Mouse (Mus musculus) spleen, postnatal 4 days (tissue): ENCODE measurements around the gene Foxj1.

Experiments used
- DNase-seq, 2 experiments: peaks; one replicate each; pipeline ENCODE4 v3.0.0; 2022; ENCODE audit warnings: low spot score in 2 of 2

Gene Foxj1

DNA sequence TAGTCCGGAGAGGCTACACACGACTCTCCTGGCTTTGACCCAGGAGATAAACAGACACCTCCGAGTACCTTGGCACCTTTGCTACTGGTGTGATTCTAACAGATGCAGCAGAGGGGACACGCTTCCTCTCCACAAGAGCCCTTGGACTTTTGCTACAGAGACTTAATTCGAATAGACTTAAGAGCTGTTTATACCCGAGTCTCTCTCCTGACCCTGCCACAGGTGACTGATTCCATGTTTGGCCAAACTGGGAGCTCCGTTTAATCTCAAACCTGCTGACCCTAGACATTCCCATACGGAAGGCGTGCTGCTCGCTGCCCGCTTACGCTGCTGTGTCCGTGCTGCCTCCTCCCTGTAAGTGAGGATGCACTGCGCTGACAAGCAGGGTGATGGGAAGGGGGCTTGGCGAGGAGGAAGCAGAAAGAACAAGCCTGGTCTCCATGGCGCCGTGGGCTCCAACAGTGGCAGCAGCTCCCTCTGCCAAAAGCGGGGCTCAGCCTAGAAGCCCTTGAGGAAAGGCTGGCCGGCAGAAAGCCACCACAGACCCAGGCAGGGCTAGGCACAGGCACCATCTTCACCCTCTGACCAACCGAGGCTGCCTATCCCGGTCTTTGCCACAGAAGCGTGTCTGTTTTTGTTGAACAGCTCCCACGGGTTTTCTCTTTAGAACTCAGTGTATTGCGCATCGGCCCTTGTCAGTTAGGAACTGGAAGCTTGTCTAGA, 7.0 kb upstream of the Foxj1 start:
- no peak for DNase-seq

DNA sequence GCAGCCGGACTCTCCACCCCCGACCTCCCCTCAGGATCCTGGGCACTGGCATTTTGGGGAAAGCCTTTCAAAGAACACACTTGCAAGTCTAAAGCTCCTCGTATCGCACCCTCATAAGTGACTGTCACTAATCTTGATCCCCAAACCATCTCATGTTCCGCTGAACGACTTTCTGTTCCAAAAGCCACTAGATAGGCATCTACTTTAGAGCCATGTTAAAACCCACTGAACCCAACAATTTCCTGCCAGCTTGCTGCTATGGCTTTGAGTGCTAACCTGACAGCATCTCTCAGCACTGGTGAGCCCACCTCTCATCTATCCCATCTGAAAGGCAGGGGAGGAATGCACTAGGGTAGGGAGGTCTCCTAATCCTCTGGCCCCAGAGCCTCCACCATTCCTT, 2.3 kb upstream of the Foxj1 start:
- DNase-seq, result no peak

GRCm38 (mm10) chr11:116337000-116337399, 1.8 kb upstream of the Foxj1 start:
- no peak for DNase-seq

GRCm38 (mm10) chr11:116336393-116336792, 1.2 kb upstream of the Foxj1 start:
- DNase-seq, result no peak

DNA sequence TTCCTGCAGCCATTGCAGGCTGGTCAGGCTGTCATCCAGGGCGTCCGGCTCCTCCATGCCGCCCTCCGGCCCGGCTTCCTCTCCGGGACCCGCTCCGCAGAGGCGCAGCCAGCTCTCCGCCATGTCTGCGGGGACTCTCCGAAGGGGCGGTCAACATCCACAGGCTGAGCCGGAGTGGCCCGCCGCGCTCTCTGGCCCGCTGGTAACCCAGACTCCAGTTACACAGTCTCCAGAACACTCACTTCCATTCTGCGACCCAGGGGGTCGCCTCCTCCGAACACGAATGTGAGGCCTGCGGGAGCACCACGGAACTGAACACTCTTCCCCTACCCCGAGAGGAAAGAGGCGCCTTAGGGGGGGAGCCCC, 799 bp downstream of the Foxj1 start:
- DNase-seq, result no peak

GRCm38 (mm10) chr11:116333526-116334416, 1.4 kb downstream of the Foxj1 start:
- no peak for DNase-seq

- DNase-seq, result no peak
These were observed 2.3 kb downstream of the Foxj1 start for GRCm38 (mm10) chr11:116332983-116333270.

DNA sequence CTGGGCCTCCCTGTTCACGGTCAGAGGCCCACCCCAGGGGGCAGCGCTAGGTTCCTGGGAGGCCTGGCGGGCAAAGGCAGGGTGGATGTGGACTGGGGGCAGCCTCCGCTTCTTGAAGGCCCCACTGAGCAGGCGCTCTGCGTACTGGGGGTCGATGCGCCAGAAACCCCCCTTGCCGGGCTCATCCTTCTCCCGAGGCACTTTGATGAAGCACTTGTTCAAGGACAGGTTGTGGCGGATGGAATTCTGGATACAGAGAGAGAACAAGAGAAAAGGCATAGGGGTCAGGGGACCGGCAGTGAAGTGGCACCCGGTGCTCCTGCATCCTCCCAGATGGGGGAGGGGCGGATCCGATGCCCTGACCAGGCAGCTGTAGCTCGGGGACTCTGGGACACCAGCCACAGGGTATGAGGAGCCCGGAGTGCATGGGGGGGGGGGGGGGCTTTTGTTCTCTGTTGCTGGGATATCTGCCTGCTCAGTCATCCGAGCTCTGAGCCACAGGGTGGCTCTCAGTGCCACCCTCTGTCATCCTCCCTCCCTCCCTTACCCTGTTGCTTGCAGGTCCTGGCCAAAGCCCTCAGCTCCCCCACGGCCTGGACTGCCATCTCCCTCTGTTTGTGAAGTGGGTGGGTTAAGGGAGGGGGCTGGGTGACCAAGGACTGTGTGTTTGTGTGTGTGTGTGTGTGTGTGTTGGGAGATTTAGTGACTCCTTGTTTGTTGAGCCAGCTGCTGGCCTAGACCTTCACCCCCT, 2.8 kb downstream of the Foxj1 start:
- DNase-seq, result no peak

- DNase-seq, result no peak
These were observed 5.0 kb downstream of the Foxj1 start for GRCm38 (mm10) chr11:116330211-116330518.

- DNase-seq, result no peak
These were observed 5.6 kb downstream of the Foxj1 start for GRCm38 (mm10) chr11:116329314-116330210.

DNA sequence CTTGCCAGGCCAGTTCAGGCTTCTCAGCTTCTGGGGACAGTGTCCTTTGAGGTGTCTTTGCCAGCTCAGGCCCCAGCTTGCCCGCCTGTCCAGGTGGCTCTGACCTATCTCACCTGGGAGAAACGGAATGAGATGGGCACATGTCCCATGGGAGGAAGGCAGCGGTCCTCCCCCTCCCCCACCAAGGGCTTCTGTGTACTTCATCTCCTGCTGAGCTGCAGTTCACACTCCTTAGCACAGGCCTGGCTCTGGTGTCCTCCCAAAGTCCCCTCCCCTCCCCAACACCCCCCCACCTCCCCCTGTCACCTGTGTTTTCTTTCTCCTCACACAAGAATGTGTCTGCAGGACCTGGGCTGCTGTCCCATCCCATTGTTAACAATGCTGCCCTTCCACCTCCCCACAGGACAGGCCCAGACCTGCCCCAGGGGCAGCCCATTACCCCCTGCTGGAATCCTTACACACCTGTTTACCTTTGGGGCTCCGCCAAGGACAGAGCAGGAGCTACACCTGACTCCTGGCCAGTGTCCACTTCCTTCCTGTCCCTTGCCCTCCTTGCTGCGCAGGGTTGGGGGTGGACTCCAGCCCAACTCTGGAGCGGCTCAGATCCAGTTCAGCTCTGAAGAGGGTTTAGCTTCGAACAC, 8.1 kb downstream of the Foxj1 start:
- no peak for DNase-seq

DNA sequence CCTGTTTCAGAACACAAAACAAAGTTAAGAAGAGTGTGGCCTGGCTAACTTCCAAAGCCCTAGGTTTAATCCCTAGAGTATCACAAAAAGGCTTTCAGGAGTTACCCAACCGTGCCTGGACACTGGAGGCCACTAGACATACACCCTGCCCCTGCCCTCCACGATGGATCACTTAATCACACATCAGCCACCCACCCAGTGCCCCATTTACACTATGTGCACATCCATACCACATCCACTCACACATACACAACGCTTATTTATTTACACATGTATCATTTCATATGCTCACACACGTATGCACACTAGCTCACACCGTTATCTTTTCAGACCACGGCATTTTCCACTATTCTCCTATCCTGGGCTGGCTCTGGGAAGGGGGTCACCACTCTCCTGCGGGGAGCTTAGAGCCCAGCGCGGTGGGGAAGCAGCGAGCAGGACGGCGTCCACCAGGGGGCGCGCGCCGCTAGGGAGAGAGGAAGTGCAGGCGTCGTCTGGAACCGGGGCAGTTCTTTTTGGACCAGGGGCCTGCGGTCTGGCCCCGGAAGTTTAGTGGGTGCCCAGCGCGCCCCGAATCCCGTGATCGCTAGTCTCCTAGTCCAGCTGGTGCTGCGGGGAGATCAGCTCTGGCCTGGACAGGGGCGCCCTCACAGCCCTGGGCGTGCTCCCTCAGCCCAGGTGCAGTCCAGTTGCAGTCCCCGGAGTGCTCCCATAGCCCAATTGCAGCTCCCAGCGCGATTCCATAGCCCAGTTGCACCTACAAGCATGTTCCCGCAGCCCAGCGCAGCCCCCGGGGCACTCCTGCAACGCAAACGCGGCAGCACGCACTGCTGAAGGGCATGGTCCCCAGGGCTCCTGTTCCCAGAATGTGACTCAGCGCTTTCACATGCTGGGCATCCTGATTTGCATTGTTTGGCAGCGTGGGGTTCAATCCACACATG, 16.2 kb downstream of the Foxj1 start:
- peak; percentile 85 to 99 for DNase-seq

GRCm38 (mm10) chr11:116312359-116312758, 22.8 kb downstream of the Foxj1 start:
- no peak for DNase-seq

DNA sequence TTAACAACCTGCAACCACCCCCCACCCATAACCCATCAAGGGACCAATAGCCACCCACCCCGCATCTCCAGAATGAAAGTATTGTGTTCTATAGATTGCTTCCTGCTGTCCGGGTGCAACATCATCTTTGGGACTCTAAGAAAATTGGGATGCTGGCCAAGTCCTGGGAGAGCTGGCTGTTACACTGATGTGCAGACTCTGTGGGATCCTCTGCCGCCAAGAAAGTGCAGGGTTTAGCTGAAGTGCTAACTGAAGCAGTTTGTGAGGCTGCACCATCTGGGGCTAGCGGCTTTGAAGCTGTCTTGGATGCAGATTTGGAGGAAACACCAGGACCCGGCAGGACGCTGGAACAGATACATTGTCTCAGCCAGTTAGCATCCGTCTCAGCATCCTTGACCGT, 24.0 kb downstream of the Foxj1 start:
- no peak for DNase-seq

DNA sequence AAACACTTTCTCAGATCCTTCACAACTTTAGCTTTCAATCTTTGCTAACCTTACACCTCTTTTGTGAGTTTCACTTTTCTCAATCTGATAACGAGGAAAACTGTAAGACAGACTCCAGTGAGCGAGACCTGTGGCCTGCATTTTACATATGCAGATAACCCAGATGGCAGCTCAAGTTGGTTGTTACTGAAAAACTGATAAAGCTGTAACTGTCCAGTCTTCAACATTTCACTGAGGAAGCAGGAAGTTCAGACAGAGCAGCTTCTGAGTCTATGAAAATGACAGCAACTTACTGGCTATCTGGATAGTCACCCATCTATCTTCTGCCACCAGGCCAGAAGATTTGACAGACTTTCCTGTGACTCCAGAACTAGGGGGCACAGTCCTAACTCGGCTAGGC, 25.6 kb downstream of the Foxj1 start:
- DNase-seq, result no peak

GRCm38 (mm10) chr11:116307762-116308531, 27.3 kb downstream of the Foxj1 start:
- DNase-seq, result peak in 1 of 2 experiments; percentile 40

- no peak for DNase-seq
These were observed 28.0 kb downstream of the Foxj1 start, which contains the start of gene Exoc7 for GRCm38 (mm10) chr11:116307019-116307725. Gene Exoc7 (minus strand): TSS chr11:116307233.

DNA sequence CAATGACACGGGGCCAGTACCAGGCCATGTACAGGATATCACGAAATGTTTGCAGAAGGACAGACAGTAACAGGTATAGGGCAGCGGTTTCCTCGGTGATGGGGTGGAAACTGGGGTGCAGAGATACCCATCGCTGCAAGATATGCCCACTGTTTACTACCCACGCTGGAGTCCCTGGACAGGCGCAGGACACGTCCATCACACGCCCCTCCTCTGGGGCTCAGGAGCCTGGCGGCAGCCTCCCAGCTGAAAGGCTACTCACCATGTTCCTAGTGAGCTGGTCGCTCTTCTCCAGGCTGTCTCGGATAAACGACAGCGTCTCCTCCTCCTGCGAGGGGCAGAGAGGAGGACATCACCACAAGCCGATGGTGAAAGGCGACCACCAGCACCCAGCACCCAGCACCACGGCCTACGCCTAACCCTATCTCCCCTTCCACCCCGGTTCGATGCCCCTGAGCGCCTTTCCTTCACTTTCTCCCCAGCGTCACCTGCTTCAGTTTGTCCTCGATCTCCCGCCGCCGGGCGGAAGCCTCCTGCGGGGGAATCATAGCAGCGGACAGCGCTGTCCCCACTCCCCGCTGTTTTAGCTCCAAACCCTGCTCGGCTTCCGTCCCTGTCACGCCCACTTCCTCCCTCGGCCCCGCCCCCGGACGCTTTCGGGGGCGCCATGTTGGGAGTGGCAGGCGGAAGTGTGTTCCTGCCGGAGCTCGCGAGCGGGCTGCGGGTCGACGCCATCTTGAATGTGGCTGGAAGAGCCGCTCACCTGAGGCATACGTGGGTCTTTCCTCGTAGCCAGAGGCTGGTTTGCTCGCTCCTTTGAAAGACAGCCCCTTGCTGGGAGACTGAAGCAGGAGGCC, 28.8 kb downstream of the Foxj1 start:
- DNase-seq, result peak; percentile 95 to 97
